Mouse (Mus musculus) liver, embryonic 14.5 days (tissue): ENCODE results near the gene Olfr212. TPM values are rescaled to one million over a fixed set of nuclear protein-coding genes. Genes with fewer than 3 reads are reported as not detected.

Source experiments
- ATAC-seq: fragments of 200-750 bp; cut with Nextera tagmentation; 2 replicates; pipeline ENCODE4 v1.8.0; 2017; ENCODE audit warnings: moderate number of reproducible peaks, mild to moderate bottlenecking, moderate library complexity; ENCODE audit not compliant: insufficient read depth
- DNase-seq, 3 experiments: peaks; one replicate each; pipeline ENCODE4 v3.0.0-alpha.2; 2012 to 2013; ENCODE audit warnings: low read depth in 3 of 3, low spot score in 3 of 3
- H3K27ac ChIP-seq: fragments of 300-500 bp; sonication (generic); 2 replicates; pipeline ENCODE4 v1.5.1; 2014; ENCODE audit warnings: moderate library complexity, mild to moderate bottlenecking, control low read depth, inconsistent platforms
- H3K27me3 ChIP-seq: fragments of 300-500 bp; sonication (generic); 2 replicates; pipeline ENCODE4 v1.6.1; 2014; ENCODE audit warnings: mild to moderate bottlenecking, low read length, moderate library complexity; ENCODE audit not compliant: control insufficient read depth, insufficient read depth
- H3K36me3 ChIP-seq: fragments of 300-500 bp; sonication (generic); replicated peaks from 2 replicates; pipeline ENCODE4 v1.6.1; 2014; ENCODE audit warnings: low read depth; ENCODE audit not compliant: control insufficient read depth, insufficient read depth
- H3K4me1 ChIP-seq, 2 experiments: fragments of 200-500 bp in 1 of 2; fragments of 300-500 bp in 1 of 2; sonication (generic) in 1 of 2; replicated peaks; 2 replicates each; pipeline ENCODE4 v1.6.1; 2012 to 2014; ENCODE audit warnings: antibody characterized with exemption in 1 of 2, inconsistent platforms in 1 of 2, low read length in 1 of 2; ENCODE audit not compliant: control insufficient read depth in 2 of 2, insufficient read depth in 2 of 2
- H3K4me2 ChIP-seq: fragments of 300-500 bp; sonication (generic); 2 replicates; pipeline ENCODE4 v1.6.1; 2014; ENCODE audit warnings: low read depth, mild to moderate bottlenecking, control low read depth, moderate library complexity
- H3K4me3 ChIP-seq, 2 experiments: fragments of 200-500 bp in 1 of 2; fragments of 300-500 bp in 1 of 2; sonication (generic) in 1 of 2; 2 replicates each; pipeline ENCODE4 v1.5.1; 2012 to 2014; ENCODE audit warnings: low read depth in 2 of 2, low read length in 2 of 2, mild to moderate bottlenecking in 2 of 2, control low read depth in 1 of 2, inconsistent platforms in 1 of 2, moderate library complexity in 1 of 2; ENCODE audit not compliant: insufficient read depth in 1 of 2
- H3K9ac ChIP-seq: fragments of 300-500 bp; sonication (generic); replicated peaks from 2 replicates; pipeline ENCODE4 v1.6.1; 2014; ENCODE audit warnings: mild to moderate bottlenecking, control low read depth, moderate library complexity
- H3K9me3 ChIP-seq: fragments of 300-500 bp; sonication (generic); 2 replicates; pipeline ENCODE4 v1.6.1; 2016; ENCODE audit warnings: low read length, mixed read lengths; ENCODE audit not compliant: control insufficient read depth
- CTCF ChIP-seq: IDR thresholded peaks from 2 replicates; pipeline ENCODE4 v1.5.1; 2016; ENCODE audit warnings: antibody characterized with exemption, low read depth, control low read depth
- EP300 ChIP-seq: IDR thresholded peaks from 2 replicates; pipeline ENCODE4 v1.6.1; 2016; ENCODE audit warnings: antibody characterized with exemption, low read depth
- WGBS: fragments of 180-500 bp; shearing (Covaris S2); extraction: QIAGEN DNeasy Blood & Tissue Kit; methylation state at CpG from one replicate; pipeline ENCODE4 v1.1.7; 2014; ENCODE audit not compliant: insufficient replicate concordance; 5-methylcytosine and 5-hydroxymethylcytosine counted together
- polyA plus RNA-seq, 2 experiments: library from polyadenylated mRNA; depleted of rRNA in 1 of 2; stranded (reverse) in 1 of 2; unstranded in 1 of 2; fragments of >200 nt; fragmentation: Nextera tagmentation in 1 of 2; extraction: Ambion mirVana in 1 of 2; gene quantifications; 2 replicates each; pipeline versions ENCODE4 v1.2.1 to v1.2.3; 2012 to 2014

The Olfr212 gene
- polyA plus RNA-seq, 2 experiments, result 0.01 TPM; not detected in 1

DNA sequence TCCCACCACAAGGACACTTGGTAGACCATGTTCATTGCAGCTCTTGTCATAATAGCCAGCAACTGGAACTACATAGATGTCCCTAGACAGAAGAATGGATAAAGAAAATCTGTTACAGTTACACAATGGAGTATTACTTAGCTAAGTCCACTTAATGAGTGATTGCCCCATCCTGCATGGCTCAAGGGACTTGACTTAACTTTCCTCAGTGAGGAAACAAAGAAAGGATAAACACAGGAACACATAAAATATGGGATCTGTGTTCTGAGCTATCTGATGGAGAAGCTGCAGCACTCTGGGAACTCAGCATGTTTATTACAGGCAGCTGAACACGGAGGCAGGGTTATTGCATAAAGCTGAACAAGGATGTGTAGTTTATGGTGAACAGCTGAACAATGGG lies 21.2 kb upstream of the Olfr212 start:
- WGBS, result 37% methylated on average over 1 of the region's 1 CpGs

GRCm38 (mm10) chr6:116486833-116487232 lies 19.5 kb upstream of the Olfr212 start:
- Histone ChIP-seq H3K9me3 (no peaks in the 10 kb centered on the region), H3K36me3 (no peaks in the 10 kb centered on the region), H3K4me1 (no peaks in the 10 kb centered on the region), H3K9ac (no peak overlapping the region), H3K4me2 (no peak overlapping the region), H3K27me3 (no peaks in the 10 kb centered on the region), H3K4me3 (no peak overlapping the region), H3K27ac (no peak overlapping the region)
- no peak for DNase-seq
- ATAC-seq, result no peak
- TF ChIP-seq CTCF (no peak), EP300 (no peak)
- WGBS, result 25% methylated on average over 1 of the region's 1 CpGs

More for the DNA sequence above, 21.2 kb upstream of the Olfr212 start:
- H3K36me3 ChIP-seq, result no peaks in the 10 kb centered on the region
- H3K4me3 ChIP-seq, result no peak overlapping the region
- no peaks in the 10 kb centered on the region for H3K9me3 ChIP-seq
- H3K27me3 ChIP-seq, result no peaks in the 10 kb centered on the region
- no peak for TF ChIP-seq CTCF
- TF ChIP-seq EP300, result no peak
- H3K4me2 ChIP-seq, result no peak overlapping the region
- H3K9ac ChIP-seq, result no peak overlapping the region
- no peak overlapping the region for H3K27ac ChIP-seq
- H3K4me1 ChIP-seq, result no peaks in the 10 kb centered on the region
- ATAC-seq (no peak), DNase-seq (no peak)

- TF ChIP-seq EP300 (no peak), CTCF (no peak)
- WGBS, result 48% methylated on average over 4 of the region's 4 CpGs
- no peak for ATAC-seq
- DNase-seq, result no peak
- Histone ChIP-seq H3K9ac (no peak within 1 kb of the TSS), H3K4me3 (no peak within 1 kb of the TSS), H3K9me3 (no peaks in the 10 kb centered on the region), H3K27me3 (no peaks in the 10 kb centered on the region), H3K27ac (no peak within 1 kb of the TSS), H3K4me1 (no peaks in the 10 kb centered on the region), H3K4me2 (no peak within 1 kb of the TSS), H3K36me3 (no peaks in the 10 kb centered on the region)
Observed at GRCm38 (mm10) chr6:116488791-116489190, 17.5 kb upstream of the Olfr212 start, which contains the start of gene Olfr211. TSS of gene Olfr211 (plus strand) at chr6:116489091.

DNA sequence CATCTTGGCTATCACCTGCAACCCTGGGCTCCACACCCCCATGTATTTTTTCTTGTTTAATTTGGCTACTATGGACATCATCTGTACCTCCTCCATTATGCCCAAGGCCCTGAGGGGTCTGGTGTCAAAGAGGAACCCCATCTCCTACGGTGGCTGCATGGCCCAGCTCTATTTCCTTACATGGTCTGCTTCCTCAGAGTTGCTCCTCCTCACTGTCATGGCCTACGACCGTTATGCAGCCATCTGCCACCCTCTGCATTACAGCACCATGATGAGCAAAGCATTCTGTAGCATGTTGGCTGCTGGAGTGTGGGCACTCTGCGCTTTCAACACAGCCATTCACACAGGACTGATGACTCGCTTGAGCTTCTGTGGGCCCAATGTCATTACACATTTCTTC lies 12.6 kb upstream of the Olfr212 start:
- H3K4me2 ChIP-seq, result no peak overlapping the region
- no peaks in the 10 kb centered on the region for H3K4me1 ChIP-seq
- H3K9me3 ChIP-seq, result no peaks in the 10 kb centered on the region
- TF ChIP-seq EP300, result no peak
- no peak for TF ChIP-seq CTCF
- no peaks in the 10 kb centered on the region for H3K36me3 ChIP-seq
- no peaks in the 10 kb centered on the region for H3K27me3 ChIP-seq
- H3K9ac ChIP-seq, result no peak overlapping the region
- WGBS, result 68% methylated on average over 5 of the region's 5 CpGs
- H3K27ac ChIP-seq, result no peak overlapping the region
- no peak overlapping the region for H3K4me3 ChIP-seq
- DNase-seq (no peak), ATAC-seq (no peak)

- Histone ChIP-seq H3K9me3 (no peaks in the 10 kb centered on the region), H3K9ac (no peak overlapping the region), H3K27me3 (no peaks in the 10 kb centered on the region), H3K27ac (no peak overlapping the region), H3K4me2 (no peak overlapping the region), H3K4me3 (no peak overlapping the region), H3K36me3 (no peaks in the 10 kb centered on the region), H3K4me1 (no peaks in the 10 kb centered on the region)
- TF ChIP-seq EP300 (no peak), CTCF (no peak)
- no peak for ATAC-seq
- no peak for DNase-seq
- WGBS, result 49% methylated on average over 1 of the region's 1 CpGs
Observed at GRCm38 (mm10) chr6:116495960-116496359, 10.4 kb upstream of the Olfr212 start.

GRCm38 (mm10) chr6:116514832-116515231 lies 8.5 kb downstream of the Olfr212 start:
- Histone ChIP-seq H3K4me1 (no peaks in the 10 kb centered on the region), H3K4me3 (no peak overlapping the region), H3K27me3 (no peaks in the 10 kb centered on the region), H3K36me3 (no peaks in the 10 kb centered on the region), H3K27ac (no peak overlapping the region), H3K9ac (no peak overlapping the region), H3K9me3 (no peaks in the 10 kb centered on the region), H3K4me2 (no peak overlapping the region)
- TF ChIP-seq EP300 (no peak), CTCF (no peak)
- DNase-seq (no peak), ATAC-seq (no peak)
